Mouse (Mus musculus) liver, embryonic 14.5 days (tissue): ENCODE measurements around the gene Kif6.

Source experiments
- CTCF ChIP-seq: IDR thresholded peaks from 2 replicates; pipeline ENCODE4 v1.5.1; 2016; ENCODE audit warnings: antibody characterized with exemption, low read depth, control low read depth
- EP300 ChIP-seq: IDR thresholded peaks from 2 replicates; pipeline ENCODE4 v1.6.1; 2016; ENCODE audit warnings: antibody characterized with exemption, low read depth

DNA sequence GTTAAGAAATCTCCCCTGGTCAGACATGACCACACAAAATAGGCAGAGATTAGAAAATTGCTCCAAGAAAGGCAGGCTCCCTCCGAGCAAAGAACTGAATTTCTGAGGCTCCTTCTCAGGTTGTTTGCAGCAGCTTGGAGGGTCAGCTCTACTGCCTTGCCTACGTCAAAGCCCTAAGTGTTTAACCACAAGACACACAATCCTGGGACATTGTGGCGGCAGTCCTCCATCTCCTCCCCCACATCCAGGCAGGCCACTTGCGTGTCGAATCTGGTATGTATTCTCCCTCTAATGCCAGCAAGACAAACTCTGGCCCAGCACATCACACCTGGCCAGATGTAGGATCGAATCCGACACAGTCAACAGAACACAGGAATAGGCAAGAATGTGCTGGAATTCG, 46.2 kb upstream of the Kif6 start:
- TF ChIP-seq CTCF, result no peak
- TF ChIP-seq EP300, result no peak
